Mouse (Mus musculus): ENCODE measurements around the gene Suox.

- TF ChIP-seq CTCF (IDR thresholded peaks at IDR 0.05; ENCODE audit: borderline replicate concordance, extremely low read depth, insufficient read depth, insufficient read length) (no peak), POLR2A (IDR thresholded peaks at IDR 0.05; ENCODE audit: borderline replicate concordance, extremely low read depth, insufficient read depth, insufficient read length, poor library complexity, severe bottlenecking) (no peak)
Observed at GRCm38 (mm10) chr10:128636561-128636960, 37.3 kb downstream of the Suox start.

Data from brain, embryonic 14.5 days (tissue).